Mouse (Mus musculus) frontal cortex, postnatal 25 days (tissue): ENCODE data around the gene Olfr516.
"Not testable (repeated sequence)": the region's sequence is repeated elsewhere in the genome, so short reads cannot be mapped to it uniquely, and the experiment has no call there.

Experiments
- DNase-seq, 2 experiments: peaks; one replicate each; pipeline ENCODE4 v3.0.0; 2022; ENCODE audit warnings: low spot score in 2 of 2

Gene Olfr516

GRCm38 (mm10) chr7:108850429-108850828 is at the start of gene Olfr516:
Olfr516 (minus strand) TSS chr7:108850529.
- no peak for DNase-seq

DNA sequence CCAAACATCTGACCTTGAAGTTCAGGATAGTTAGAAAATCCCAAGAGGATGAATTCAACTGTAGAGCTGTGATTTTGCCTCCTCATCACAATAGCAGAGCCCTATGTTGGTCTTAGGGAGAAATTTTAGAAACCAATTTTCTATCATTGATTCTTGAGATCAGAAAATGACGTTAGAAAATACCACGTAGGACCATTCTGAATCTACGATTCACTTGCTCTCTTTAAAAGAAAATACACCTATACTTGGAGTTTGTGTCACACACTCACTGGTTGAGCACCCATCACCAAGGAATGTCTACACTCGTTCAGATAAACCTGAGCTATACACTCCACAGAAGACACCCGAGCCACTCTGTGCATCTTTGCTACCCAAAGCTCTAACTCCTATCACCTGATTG is 44.0 kb upstream of the Olfr516 start, which contains the start of gene Olfr519:
TSS of gene Olfr519 (minus strand) at position 101 of the 400 bp plus-strand sequence.
- no peak for DNase-seq

GRCm38 (mm10) chr7:108884906-108885305 is 34.6 kb upstream of the Olfr516 start, which contains the start of gene Olfr518:
Olfr518 (minus strand) TSS chr7:108885006.
- no peak for DNase-seq

DNA sequence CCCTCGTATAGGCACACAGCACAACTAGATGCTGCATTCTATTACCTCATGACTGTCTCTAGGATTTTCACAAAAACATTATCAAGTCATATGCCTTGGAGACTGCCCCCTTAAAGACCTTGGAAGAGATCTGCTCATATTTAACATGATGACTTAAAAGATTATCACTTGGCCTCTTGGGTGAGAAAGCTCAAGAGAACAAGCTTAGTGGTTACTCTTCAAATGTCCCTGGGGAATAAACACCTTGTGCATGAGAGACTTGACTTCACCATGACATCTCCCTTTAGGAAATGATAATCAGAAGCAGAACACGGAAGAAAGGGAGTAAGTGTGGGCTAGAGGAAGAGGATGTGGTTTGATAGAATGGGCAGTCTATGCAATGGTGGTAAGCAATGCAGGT is 21.9 kb upstream of the Olfr516 start, which contains the start of gene Olfr517:
TSS of gene Olfr517 (minus strand) at position 101 of the 400 bp plus-strand sequence.
- no peak for DNase-seq

DNA sequence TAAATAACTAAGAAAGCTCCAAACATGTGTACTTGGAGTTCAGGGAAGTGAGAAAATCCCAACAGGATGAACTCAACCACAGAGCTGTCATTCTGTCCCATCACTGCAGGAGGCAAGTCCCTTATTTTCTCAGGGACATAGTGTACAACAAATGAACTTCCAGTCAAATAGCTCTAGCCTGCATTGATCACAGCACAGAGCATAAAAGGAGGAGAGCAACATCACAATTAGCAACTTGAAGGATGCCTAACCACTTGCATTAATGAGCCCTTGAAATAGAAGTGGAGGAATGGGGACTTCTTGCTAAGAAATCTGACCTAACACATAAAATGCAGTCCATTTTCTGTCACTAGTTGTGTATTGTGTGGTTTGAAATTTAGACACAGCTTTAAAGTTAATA is 24.4 kb downstream of the Olfr516 start, which contains the start of gene Olfr514:
TSS of gene Olfr514 (minus strand) at position 101 of the 400 bp plus-strand sequence.
- DNase-seq = no peak

- DNase-seq = not testable (repeated sequence)
Measured at GRCm38 (mm10) chr7:108814593-108815215, 35.6 kb downstream of the Olfr516 start.

- DNase-seq = no peak
Measured at GRCm38 (mm10) chr7:108797205-108797933, 53.0 kb downstream of the Olfr516 start.
